Mouse (Mus musculus) C3H10T1/2 (cell line): Measurements from ENCODE around the gene Ddn. TPM values are rescaled to one million over a fixed set of nuclear protein-coding genes. Genes with fewer than 3 reads are reported as not detected.

Experiments
- polyA plus RNA-seq, 2 experiments: library from polyadenylated mRNA; unstranded; fragments of >200 nt; fragmentation: generic; extraction: Trizol; gene quantifications; one replicate each; pipeline ENCODE4 v1.2.1; 2012; ENCODE audit warnings: missing spikeins in 2 of 2

The Ddn gene
- polyA plus RNA-seq, result under 1 TPM; 0.01 to 0.15 TPM

GRCm38 (mm10) chr15:98809390-98809789, at the start of gene Ddn:
Gene Ddn, minus strand, starts transcription at chr15:98809490.

DNA sequence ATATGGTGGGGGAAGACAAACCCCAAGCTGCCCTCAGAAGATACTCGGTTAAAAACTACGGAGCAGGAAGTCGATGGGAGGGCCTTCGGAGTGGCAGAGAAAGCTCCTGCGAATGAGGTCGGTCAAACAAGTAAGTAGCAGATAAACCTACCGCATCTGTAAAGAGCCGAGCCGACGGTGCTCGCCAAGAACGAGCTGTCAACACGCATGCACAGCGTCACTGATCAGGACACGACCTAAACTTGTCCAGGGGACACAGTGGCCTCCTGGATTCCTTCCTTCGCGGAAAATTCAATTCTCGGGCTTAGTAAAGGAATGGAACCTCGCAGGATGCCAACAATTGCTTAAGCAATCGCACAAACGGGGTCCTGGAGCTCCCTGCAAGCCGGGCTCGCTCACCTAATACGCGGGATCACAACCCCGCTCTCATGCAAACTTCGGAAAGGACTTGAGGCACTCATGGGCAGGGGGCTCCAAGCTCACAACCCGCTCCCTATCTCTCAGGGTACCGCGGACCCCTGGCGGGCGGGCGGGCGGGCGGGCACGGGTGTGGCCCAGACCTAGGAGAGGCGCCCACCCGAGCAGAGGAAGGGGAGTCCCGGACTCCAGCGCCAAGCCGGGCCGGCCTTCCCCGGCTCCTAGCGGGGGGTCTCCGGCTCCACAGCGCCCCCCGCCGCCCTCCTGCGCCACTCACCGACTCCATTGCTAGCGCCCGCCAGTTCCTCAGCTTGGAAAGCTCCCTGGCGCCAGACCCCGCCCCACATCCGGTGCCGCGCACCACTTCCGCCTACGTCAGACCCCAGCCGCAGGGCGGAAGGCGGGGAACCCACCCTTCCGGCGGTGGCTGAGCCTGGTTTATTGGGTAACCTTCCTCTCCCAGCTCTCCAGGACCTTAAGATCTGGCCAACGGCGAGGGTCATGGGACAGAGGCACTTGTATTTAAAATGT, 21.7 kb upstream of the Ddn start, which contains the start of gene Prkag1:
Gene Prkag1 (minus strand): TSS at position 786 of the 948 bp plus-strand sequence.

DNA sequence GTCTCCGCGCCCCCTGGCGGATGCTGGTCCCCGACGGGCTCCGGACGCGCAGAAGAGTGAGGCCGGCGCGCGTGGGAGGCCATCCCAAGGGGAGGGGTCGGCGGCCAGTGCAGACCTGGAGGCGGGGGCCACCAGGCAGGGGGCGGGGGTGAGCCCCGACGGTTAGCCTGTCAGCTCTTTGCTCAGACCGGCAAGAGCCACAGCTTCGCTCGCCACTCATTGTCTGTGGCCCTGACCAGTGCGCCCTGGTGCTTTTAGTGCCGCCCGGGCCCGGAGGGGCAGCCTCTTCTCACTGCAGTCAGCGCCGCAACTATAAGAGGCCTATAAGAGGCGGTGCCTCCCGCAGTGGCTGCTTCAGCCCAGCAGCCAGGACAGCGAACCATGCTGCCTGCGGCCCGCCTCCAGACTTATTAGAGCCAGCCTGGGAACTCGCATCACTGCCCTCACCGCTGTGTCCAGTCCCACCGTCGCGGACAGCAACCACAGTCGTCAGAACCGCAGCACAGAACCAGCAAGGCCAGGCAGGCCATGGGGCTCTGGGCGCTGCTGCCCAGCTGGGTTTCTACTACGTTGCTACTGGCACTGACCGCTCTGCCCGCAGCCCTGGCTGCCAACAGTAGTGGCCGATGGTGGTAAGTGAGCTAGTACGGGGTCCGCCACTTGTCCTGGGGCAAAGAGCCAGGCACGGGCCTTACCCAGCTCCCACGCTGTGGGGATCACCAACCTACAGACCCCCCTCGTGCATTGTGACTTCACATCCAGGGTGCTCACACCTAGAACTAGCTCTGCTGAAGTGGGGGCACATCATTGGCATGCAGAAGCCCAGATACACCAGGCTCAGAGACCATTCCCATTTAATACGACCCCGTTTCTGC, 19.4 kb downstream of the Ddn start, which contains the start of gene Wnt1:
Gene Wnt1 (plus strand): TSS at position 197 of the 875 bp plus-strand sequence.

DNA sequence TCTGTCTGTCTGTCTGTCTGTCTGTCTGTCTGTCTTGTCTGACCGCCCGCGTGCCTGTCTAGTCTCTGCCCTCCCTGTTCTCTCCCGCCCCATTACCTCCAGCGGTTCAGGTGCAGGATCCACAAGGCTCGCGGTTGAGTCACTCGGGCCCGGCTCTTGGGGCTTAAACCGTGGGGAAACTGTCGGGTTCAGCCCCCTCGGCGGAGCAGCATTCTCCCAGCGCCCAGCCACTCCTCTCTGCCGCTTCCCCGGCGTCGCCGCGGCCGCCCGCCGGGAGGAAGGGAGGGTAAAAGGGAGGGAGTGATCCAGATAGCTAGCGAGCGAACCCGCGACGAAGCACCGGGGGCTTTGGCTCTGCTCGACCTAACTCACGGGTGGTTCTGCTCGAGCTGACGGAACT, 31.5 kb downstream of the Ddn start, which contains the start of gene Wnt10b:
Gene Wnt10b (minus strand): TSS at position 389 of the 400 bp plus-strand sequence.

GRCm38 (mm10) chr15:98762670-98763529, 46.4 kb downstream of the Ddn start, which contains the start of gene Arf3:
Gene Arf3, minus strand, starts transcription at chr15:98763214.

Other genes with a start within 250 kb of the Ddn start
- 10 to 100 TPM in 1 of 2 experiments, 1 to 10 TPM in 1; 2.5 to 12.9 TPM for gene Ccnt1, start 238.6 kb downstream of the Ddn start, polyA plus RNA-seq
- gene 4930415O20Rik, start 238.5 kb downstream of the Ddn start, polyA plus RNA-seq, result under 1 TPM in 1 of 2 experiments, not detected in 1; 0.20 TPM
- gene Adcy6, start 199.4 kb downstream of the Ddn start, polyA plus RNA-seq, result 10 to 100 TPM in 1 of 2 experiments, 1 to 10 TPM in 1; 7.2 to 50.2 TPM
- 100 to 1,000 TPM in 1 of 2 experiments, 10 to 100 TPM in 1; 85.9 to 108 TPM for gene Cacnb3, start 178.7 kb downstream of the Ddn start, polyA plus RNA-seq
- gene Ddx23, start 146.6 kb downstream of the Ddn start, polyA plus RNA-seq, result 10 to 100 TPM; 22.9 to 83.0 TPM
- gene Rnd1, start 132.0 kb downstream of the Ddn start, polyA plus RNA-seq, result 10 to 100 TPM in 1 of 2 experiments, 1 to 10 TPM in 1; 9.0 to 10.5 TPM
- gene Ccdc65, start 101.3 kb downstream of the Ddn start, polyA plus RNA-seq, result 1 to 10 TPM in 1 of 2 experiments, under 1 TPM in 1; 0.59 to 4.3 TPM
- gene Fkbp11, start 81.3 kb downstream of the Ddn start, polyA plus RNA-seq, result 100 to 1,000 TPM; 121 to 127 TPM
- gene Arf3, start 46.3 kb downstream of the Ddn start, polyA plus RNA-seq, result 100 to 1,000 TPM in 1 of 2 experiments, 10 to 100 TPM in 1; 39.1 to 104 TPM
- gene Wnt10b, start 31.3 kb downstream of the Ddn start, polyA plus RNA-seq, result 1 to 10 TPM in 1 of 2 experiments, under 1 TPM in 1; 0.04 to 1.3 TPM
- under 1 TPM; 0.01 to 0.04 TPM for gene Wnt1, start 19.6 kb downstream of the Ddn start, polyA plus RNA-seq
- gene Prkag1, start 22.0 kb upstream of the Ddn start, polyA plus RNA-seq, result 100 to 1,000 TPM in 1 of 2 experiments, 10 to 100 TPM in 1; 90.5 to 115 TPM
- gene Kmt2d, start 61.7 kb upstream of the Ddn start, polyA plus RNA-seq, result 10 to 100 TPM in 1 of 2 experiments, 1 to 10 TPM in 1; 1.5 to 24.2 TPM
- gene Rhebl1, start 85.0 kb upstream of the Ddn start, polyA plus RNA-seq, result 1 to 10 TPM; 6.0 to 7.9 TPM
- gene Dhh, start 89.0 kb upstream of the Ddn start, polyA plus RNA-seq, result under 1 TPM in 1 of 2 experiments, not detected in 1; 0.04 TPM
- gene Lmbr1l, start 108.7 kb upstream of the Ddn start, polyA plus RNA-seq, result 10 to 100 TPM in 1 of 2 experiments, 1 to 10 TPM in 1; 6.6 to 38.9 TPM
- gene Tuba1b, start 125.1 kb upstream of the Ddn start, polyA plus RNA-seq, result 1,000 to 10,000 TPM; 2,359 to 4,763 TPM
- gene Gm49450, start 144.1 kb upstream of the Ddn start, polyA plus RNA-seq, result under 1 TPM in 1 of 2 experiments, not detected in 1; 0.13 TPM
- 1,000 to 10,000 TPM; 1,679 to 1,913 TPM for gene Tuba1a, start 144.2 kb upstream of the Ddn start, polyA plus RNA-seq
- gene Tuba1c, start 220.4 kb upstream of the Ddn start, polyA plus RNA-seq, result 100 to 1,000 TPM; 620 to 688 TPM
- under 1 TPM; 0.44 to 0.53 TPM for gene Prph, start 245.7 kb upstream of the Ddn start, polyA plus RNA-seq